Mouse (Mus musculus) skeletal muscle tissue, adult 2 months (tissue): ENCODE results near the gene Dpy30.
"Not testable (repeated sequence)": the region's sequence is repeated elsewhere in the genome, so short reads cannot be mapped to it uniquely, and the experiment has no call there.

Experiments
- DNase-seq: peaks from one replicate; pipeline ENCODE4 v3.0.0-alpha.2; 2012; ENCODE audit warnings: low read depth, low spot score

Gene Dpy30

DNA sequence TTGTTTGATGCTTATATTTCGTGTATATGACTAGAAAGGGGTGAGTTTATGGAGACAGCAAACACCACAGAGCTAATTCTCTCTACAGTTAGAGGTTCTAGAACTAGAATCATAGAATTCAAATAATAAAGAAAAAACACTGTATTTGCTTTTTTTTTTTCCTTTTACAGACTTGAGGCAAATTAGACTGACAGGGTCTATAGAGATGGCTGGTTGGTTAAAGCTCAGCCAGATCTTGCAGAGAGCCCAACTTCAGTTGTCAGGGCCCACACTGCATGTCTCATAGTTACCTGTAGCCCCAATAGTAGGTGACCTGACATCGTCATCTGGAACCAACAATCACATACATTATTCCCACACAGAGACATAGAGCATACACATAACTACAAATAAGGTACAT lies at the start of gene Dpy30:
TSS of gene Dpy30 (minus strand) at position 101 of the 400 bp plus-strand sequence.
- no peak for DNase-seq

- DNase-seq = no peak
These were observed 39.8 kb upstream of the Dpy30 start for GRCm38 (mm10) chr17:74363592-74363991.

- DNase-seq = peak; percentile 7
These were observed 17.4 kb upstream of the Dpy30 start for GRCm38 (mm10) chr17:74341151-74341550.

- DNase-seq = peak; percentile 38
These were observed 15.4 kb upstream of the Dpy30 start, which contains the start of gene Spast for GRCm38 (mm10) chr17:74338937-74339804. Spast (plus strand) TSS chr17:74338987.

- peak; percentile 93 for DNase-seq
These were observed 14.6 kb upstream of the Dpy30 start for GRCm38 (mm10) chr17:74338225-74338931.

- DNase-seq = no peak
These were observed 7.4 kb upstream of the Dpy30 start for GRCm38 (mm10) chr17:74331049-74331676.

GRCm38 (mm10) chr17:74328146-74328545 lies 4.4 kb upstream of the Dpy30 start:
- not testable (repeated sequence) for DNase-seq

DNA sequence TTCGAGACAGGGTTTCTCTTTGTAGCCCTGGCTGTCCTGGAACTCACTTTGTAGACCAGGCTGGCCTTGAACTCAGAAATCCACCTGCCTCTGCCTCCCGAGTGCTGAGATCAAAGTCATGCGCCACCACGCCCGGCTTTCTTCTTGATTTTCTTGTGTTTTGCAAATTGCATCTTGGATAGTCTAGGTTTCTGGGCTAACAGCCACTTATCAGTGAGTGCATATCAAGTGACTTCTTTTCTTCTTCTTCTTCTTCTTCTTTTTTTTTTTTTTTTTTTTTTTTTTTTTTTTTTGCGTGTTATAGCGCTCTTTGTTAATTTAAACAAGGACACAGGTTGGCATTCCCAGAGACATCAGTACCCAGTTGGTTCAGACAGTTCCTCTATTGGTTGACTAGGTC lies 3.5 kb upstream of the Dpy30 start:
- not testable (repeated sequence) for DNase-seq

GRCm38 (mm10) chr17:74322400-74323054 lies 1.2 kb downstream of the Dpy30 start:
- no peak for DNase-seq

DNA sequence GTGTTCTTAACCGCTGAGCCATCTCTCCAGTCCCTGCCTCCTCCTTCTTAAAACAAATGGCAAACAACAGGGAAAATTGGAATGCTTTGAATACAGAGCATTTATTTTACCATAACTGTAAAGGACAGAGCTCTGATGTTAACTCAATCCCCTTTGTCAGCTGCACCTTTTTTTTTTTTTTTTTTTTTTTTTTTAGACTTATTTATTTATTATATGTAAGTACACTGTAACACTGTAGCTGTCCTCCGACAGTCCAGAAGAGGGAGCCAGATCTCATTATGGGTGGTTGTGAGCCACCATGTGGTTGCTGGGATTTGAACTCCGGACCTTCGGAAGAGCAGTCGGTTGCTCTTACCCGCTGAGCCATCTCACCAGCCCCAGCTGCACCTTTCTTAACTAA lies 5.0 kb downstream of the Dpy30 start:
- no peak for DNase-seq

DNA sequence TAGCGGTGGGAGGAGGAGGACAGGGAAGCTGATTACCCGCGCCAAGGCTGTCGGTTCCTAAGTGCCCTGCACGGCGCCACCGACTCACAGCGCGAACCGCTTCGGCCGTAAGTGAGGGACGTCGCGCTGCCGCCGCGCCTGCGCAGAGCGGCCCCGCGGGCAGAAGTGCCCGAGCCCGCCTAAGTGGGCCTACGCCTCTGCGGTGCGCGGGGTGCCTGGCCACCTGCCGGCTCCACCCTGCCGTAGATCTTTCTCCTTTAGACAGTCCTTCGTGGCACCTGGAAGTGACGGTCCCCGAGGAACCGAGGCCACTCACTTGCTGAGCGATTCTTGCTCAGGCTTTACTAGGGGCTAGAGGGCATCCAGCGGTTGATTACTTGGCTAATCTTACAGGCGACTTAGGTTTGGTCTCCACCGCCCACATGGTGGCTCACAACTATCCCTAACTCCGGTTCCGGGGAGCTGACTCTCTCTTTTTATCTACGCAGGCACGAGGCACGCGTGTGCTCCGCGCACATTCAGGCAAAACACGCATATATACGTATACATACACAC lies 7.4 kb downstream of the Dpy30 start:
- DNase-seq = peak; percentile 90

DNA sequence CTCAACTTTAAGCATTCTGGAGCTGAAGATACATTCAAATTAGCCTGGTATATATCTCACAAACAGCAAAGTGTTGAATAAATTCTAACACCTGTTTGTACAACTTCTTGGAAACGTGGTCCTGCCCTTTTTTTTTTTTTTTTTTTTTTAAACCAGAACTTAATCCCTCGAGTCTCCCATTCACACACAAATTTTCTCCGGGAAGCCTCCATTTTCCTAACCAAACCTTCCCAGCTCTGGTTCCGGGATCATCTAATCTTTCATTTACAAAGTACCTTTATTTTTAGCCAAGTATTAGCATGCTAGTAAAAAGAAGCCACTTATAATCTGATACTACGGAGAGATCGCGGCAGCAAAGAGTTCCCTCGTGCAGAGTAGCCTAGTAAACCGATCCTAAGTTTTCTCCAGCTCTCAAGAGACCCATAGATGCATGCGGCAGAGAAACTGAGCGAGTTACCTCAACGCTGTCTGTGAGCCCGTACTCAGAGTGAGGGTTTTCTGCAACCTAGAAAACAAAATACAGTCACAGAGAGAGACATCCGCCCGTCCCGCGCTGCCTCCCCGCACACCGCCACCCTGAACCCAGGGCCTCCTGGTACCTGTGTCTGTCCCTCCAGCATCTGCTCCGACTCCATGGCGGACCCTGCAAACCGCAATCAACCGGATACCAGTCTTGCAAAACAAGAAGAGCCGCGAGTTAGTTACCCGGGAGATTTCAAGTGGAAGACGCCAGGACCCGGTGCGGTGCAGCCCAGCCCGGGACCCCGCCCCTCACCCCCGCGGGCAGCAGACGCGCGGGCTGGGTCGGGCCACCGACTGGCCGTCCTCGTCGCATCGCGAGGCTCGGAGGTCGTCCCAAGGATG lies 8.1 kb downstream of the Dpy30 start:
- no peak for DNase-seq

GRCm38 (mm10) chr17:74306021-74306420 lies 17.7 kb downstream of the Dpy30 start:
- no peak for DNase-seq

GRCm38 (mm10) chr17:74305616-74306015 lies 18.1 kb downstream of the Dpy30 start:
- DNase-seq = no peak

DNA sequence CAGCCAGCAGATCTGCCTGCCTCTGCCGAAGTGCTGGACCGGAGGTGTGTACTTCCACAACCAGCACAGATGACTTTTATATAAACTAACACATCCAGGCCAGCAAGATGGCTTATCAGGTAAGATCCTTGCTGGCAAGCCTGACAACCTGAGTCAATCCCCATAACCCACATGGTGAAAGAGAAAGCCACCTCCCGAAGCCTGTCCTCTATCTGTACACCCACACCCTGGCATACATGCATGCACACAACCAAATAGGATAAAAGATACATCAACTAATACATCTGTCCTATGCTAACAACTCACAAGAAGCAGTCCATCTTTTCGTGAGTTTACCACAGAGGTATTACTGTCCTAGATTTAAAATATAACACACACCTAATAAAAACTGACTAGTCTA lies 19.7 kb downstream of the Dpy30 start:
- DNase-seq = no peak

GRCm38 (mm10) chr17:74300089-74300488 lies 23.7 kb downstream of the Dpy30 start:
- no peak for DNase-seq

DNA sequence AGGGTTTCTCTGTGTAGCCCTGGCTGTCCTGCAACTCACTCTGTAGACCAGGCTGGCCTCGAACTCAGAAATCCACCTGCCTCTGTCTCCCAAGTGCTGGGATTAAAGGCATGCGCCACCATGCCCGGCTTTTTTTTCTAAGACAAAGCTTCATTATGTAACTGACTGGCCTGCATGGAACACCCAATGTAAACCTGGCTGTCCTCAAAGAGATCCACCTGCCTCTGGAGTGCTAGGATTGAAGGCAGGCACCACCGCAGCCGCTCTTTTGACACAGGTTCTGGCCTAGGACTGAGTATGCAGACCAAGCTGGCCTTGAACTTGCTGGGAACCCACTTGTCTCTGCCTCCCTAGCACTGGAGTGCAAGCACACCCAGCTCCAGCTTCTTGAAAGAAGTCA lies 26.8 kb downstream of the Dpy30 start:
- DNase-seq = not testable (repeated sequence)

GRCm38 (mm10) chr17:74296076-74296823 lies 27.5 kb downstream of the Dpy30 start:
- peak; percentile 33 for DNase-seq
